Comparison of ENCODE assay signal across 1 mouse cellular context in the genomic region with DNA sequence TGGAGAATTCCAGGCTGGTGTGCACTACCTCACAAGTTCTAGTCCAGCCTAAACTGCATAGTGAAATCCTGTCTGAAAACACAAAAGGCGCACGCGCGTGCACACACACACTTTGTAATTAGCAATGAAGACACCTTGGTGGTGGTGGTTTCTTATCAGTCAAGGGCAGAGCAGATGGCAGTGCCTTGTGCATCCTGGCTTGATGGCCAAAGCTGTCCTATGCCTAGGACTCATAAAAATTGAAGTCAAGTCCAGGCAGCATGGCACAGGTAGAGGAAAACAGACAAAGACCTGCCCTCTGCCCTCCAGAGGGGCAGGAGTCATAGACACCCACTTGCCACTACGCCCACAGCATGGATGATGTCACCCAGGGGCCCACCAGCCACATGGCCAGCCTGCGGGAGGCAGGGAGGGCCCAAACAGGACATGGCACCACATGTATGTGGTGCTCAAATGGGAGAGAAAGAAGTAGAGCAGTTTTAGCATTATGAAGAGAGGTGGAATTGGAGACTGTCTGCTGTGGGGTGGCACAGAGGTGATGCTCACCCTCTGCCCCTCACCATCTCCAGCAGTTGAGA.
TF ChIP-seq lines count a peak whose summit lies in the region.

No protein-coding gene starts in this region.

TF ChIP-seq in MEL, 35 proteins besides CTCF, POLR2A, EP300 and RAD21:
- TF ChIP-seq ZKSCAN1 (IDR thresholded peaks at IDR 0.05; ENCODE audit: low read depth, low read length) (no peak), TAL1 (IDR thresholded peaks at IDR 0.05; ENCODE audit: low read length) (peak; percentile 77)
TF ChIP-seq in MEL: peak in this region for 1.
